ENCODE assay signal across 8 mouse cellular contexts in the genomic region with DNA sequence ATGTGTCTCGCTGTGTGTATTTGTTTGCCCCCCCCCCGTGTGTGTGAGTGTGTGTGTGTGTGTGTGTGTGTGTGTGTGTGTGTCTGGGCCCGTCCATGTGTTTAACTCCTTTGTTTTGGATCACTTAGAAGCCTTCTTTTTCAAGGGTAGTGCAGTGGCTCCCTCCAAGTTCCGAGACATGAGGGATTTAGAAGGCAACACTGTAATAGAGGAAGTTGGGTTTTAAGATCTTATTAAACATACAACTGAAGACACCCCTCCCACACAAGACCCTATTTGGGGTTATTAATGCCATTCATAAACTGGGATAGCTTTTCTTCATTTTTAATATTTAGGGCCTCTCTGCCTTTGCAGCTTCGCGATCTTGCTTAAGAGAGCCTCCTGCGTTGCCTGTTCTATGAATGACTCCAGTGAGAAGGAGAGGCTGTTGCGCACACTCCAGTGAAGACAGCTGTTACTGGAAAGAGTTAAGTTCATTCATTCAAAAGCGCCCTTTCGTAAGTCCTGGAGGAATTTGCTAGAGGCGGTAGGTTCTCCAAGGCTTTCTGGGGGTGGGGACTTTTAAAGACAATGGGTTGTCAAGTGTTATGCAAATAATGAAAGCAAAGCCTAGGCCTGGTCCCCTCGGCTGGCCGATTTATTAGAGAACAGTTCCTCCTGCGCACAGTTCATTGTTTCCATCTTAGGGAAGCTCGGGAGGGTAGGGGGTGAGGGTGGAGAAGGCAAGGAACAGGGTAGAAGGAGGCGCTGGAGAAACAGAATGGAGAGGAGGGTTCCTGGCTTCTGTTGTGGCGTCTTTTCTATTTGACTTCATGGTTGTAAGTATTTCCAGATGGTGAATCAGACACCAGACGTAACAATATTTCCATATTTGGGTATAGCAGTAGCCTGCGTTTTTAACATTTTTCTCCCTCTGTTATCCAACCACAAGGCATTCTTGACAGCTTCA. TPM values are rescaled to one million over a fixed set of nuclear protein-coding genes. Genes with fewer than 3 reads are reported as not detected.
A peak's percentile ranks its signal among the peaks of the same experiment; 100 is the strongest.
DNase-seq lines count a peak whose midpoint lies in the region; ATAC-seq lines count a peak whose summit lies in the region.

No protein-coding gene starts in this region.

- peaks cover 22% of the 10 kb centered on the region for H3K36me3 ChIP-seq in kidney, embryonic 15.5 days

- H3K9me3 ChIP-seq in kidney, embryonic 15.5 days (replicated peaks): no peaks in the 10 kb centered on the region

- DNase-seq in 3T3-L1 (ENCODE audit: low read depth, low spot score): peak; percentile 96
- DNase-seq in ZHBTc4 (ENCODE audit: low read depth, low spot score): peak; percentile 96
- peak; percentile 31 for DNase-seq in gastrocnemius, postnatal 25 days
- peak; percentile 53 to 59 for DNase-seq in lung, postnatal 4 days
- DNase-seq in thymus, postnatal 36 days: no peak
- no peak for DNase-seq in layer of hippocampus, postnatal 25 days (ENCODE audit: extremely low spot score in 1 of 2, low spot score in 1 of 2)

- H3K9ac ChIP-seq in kidney, embryonic 15.5 days: 0 out of 2 replicates have a peak overlapping the region, but pooled peaks have one; percentile 61

- H3K27ac ChIP-seq in kidney, embryonic 15.5 days: peak overlapping the region; percentile 93

- peak overlapping the region; percentile 94 for H3K4me2 ChIP-seq in kidney, embryonic 15.5 days

- no peak for ATAC-seq in kidney, embryonic 15.5 days (replicated peaks; ENCODE audit: low FRiP score)
- no peak for ATAC-seq in granulocyte monocyte progenitor cell, adult 5-6 weeks (replicated peaks; ENCODE audit: poor library complexity, severe bottlenecking)

- H3K27me3 ChIP-seq in kidney, embryonic 15.5 days: no peaks in the 10 kb centered on the region

- H3K4me1 ChIP-seq in kidney, embryonic 15.5 days: peaks cover 67% of the 10 kb centered on the region

- WGBS in kidney, embryonic 15.5 days: 13% methylated on average over 19 of the region's 19 CpGs

- peak overlapping the region; percentile 55 for H3K4me3 ChIP-seq in kidney, embryonic 15.5 days (replicated peaks)

RNA-seq across cellular contexts. Expression of gene Ccn1, which starts 1.5 kb away (rescaled TPM):
- 10 to 100 TPM; 18.2 to 21.4 TPM for total RNA-seq in gastrocnemius, postnatal 25 days (2021)
- 67.7 and 68.6 TPM in 2 replicates for polyA plus RNA-seq in kidney, embryonic 15.5 days (2015; fragmentation: Nextera tagmentation; extraction: Ambion mirVana)
- total RNA-seq in granulocyte monocyte progenitor cell, adult 5-6 weeks (2014; fragmentation: Nextera tagmentation): not detected in 2 replicates
- total RNA-seq in granulocyte monocyte progenitor cell, adult 5-6 weeks (2017): not detected in 2 replicates
- 1 to 10 TPM; 4.7 to 5.0 TPM for total RNA-seq in layer of hippocampus, postnatal 25 days (2021)

Comparison
In these comparisons a context has a peak if more than half of its experiments do, and no peak if none do; other contexts are left out.
1. DNase-seq: peak in 3T3-L1 (single experiment), ZHBTc4 (single experiment), gastrocnemius, postnatal 25 days (single experiment) and lung, postnatal 4 days (2 of 2); none in thymus, postnatal 36 days (0 of 2) and layer of hippocampus, postnatal 25 days (0 of 2).
2. RNA of gene Ccn1, which starts 1.5 kb away (total RNA-seq): 18.2 to 21.4 TPM in gastrocnemius, postnatal 25 days and 4.7 to 5.0 TPM in layer of hippocampus, postnatal 25 days; not detected in granulocyte monocyte progenitor cell, adult 5-6 weeks; every median in the first group is over 4 times any median in the second.